Mouse (Mus musculus): Measurements from ENCODE around the gene Yy2.

The Yy2 gene

GRCm38 (mm10) chrX:157568840-157569239 lies at the start of gene Yy2:
Yy2 (minus strand) TSS chrX:157568985.
- DNase-seq (ENCODE audit: low spot score) = no peak

- no peak for DNase-seq (ENCODE audit: low spot score)
These were observed 44.1 kb upstream of the Yy2 start for GRCm38 (mm10) chrX:157612894-157613293.

GRCm38 (mm10) chrX:157601450-157601849 lies 32.7 kb upstream of the Yy2 start:
- no peak for DNase-seq (ENCODE audit: low spot score)

- DNase-seq (ENCODE audit: low spot score) = peak; percentile 42
These were observed 29.6 kb upstream of the Yy2 start, which contains the start of gene Mbtps2 for GRCm38 (mm10) chrX:157598186-157598996. Mbtps2 (minus strand) TSS chrX:157598715.

- DNase-seq (ENCODE audit: low spot score) = peak; percentile 11
These were observed 28.9 kb upstream of the Yy2 start for GRCm38 (mm10) chrX:157597585-157598185.

GRCm38 (mm10) chrX:157596802-157597201 lies 28.0 kb upstream of the Yy2 start:
- no peak for DNase-seq (ENCODE audit: low spot score)

- no peak for DNase-seq (ENCODE audit: low spot score)
These were observed 27.1 kb upstream of the Yy2 start for GRCm38 (mm10) chrX:157595927-157596326.

- DNase-seq (ENCODE audit: low spot score) = no peak
These were observed 25.8 kb upstream of the Yy2 start for GRCm38 (mm10) chrX:157594606-157595005.

- DNase-seq (ENCODE audit: low spot score) = no peak
These were observed 18.2 kb upstream of the Yy2 start for GRCm38 (mm10) chrX:157587001-157587400.

- DNase-seq (ENCODE audit: low spot score) = no peak
These were observed 17.6 kb upstream of the Yy2 start for GRCm38 (mm10) chrX:157586397-157586796.

GRCm38 (mm10) chrX:157579108-157579614 lies 10.4 kb upstream of the Yy2 start:
- no peak for DNase-seq (ENCODE audit: low spot score)

GRCm38 (mm10) chrX:157574683-157575082 lies 5.9 kb upstream of the Yy2 start:
- no peak for DNase-seq (ENCODE audit: low spot score)

GRCm38 (mm10) chrX:157563794-157564193 lies 5.0 kb downstream of the Yy2 start:
- DNase-seq (ENCODE audit: low spot score) = no peak

GRCm38 (mm10) chrX:157547082-157547481 lies 21.7 kb downstream of the Yy2 start:
- DNase-seq (ENCODE audit: low spot score) = no peak
